Mouse (Mus musculus) hindbrain, embryonic 16.5 days (tissue): ENCODE measurements at regions not wholly inside any gene's neighbourhood (a gene's known extent, or its start where the extent isn't known, plus 50 kb on each side); places are given as distances from the start of the nearest gene placed in this dataset.
A peak's percentile ranks its signal among the peaks of the same experiment; 100 is the strongest.

ENCODE experiments used
- ATAC-seq: fragments of 200-750 bp; cut with Nextera tagmentation; 2 replicates; pipeline ENCODE4 v1.8.0; 2017; ENCODE audit warnings: moderate TSS enrichment, moderate library complexity
- H3K27ac ChIP-seq: fragments of 300-500 bp; sonication (generic); 2 replicates; pipeline ENCODE4 v1.5.1; 2014; ENCODE audit warnings: low read depth, mild to moderate bottlenecking, control low read depth, low read length, moderate library complexity
- H3K27me3 ChIP-seq: fragments of 300-500 bp; sonication (generic); replicated peaks from 2 replicates; pipeline ENCODE4 v1.6.1; 2014; ENCODE audit warnings: low read length; ENCODE audit not compliant: control insufficient read depth, insufficient read depth
- H3K36me3 ChIP-seq: fragments of 300-500 bp; sonication (generic); 2 replicates; pipeline ENCODE4 v1.6.1; 2014; ENCODE audit warnings: mild to moderate bottlenecking, low read length, moderate library complexity, mixed read lengths; ENCODE audit not compliant: control insufficient read depth, insufficient read depth
- H3K4me1 ChIP-seq: fragments of 300-500 bp; sonication (generic); 2 replicates; pipeline ENCODE4 v1.6.1; 2014; ENCODE audit warnings: low read depth, low read length; ENCODE audit not compliant: control insufficient read depth, insufficient read depth
- H3K4me2 ChIP-seq: fragments of 300-500 bp; sonication (generic); 2 replicates; pipeline ENCODE4 v1.6.1; 2014; ENCODE audit warnings: mild to moderate bottlenecking, low read length, control low read depth, moderate library complexity
- H3K4me3 ChIP-seq: fragments of 300-500 bp; sonication (generic); 2 replicates; pipeline ENCODE4 v1.5.1; 2014; ENCODE audit warnings: mild to moderate bottlenecking, low read length, control low read depth, moderate library complexity
- H3K9ac ChIP-seq: fragments of 300-500 bp; sonication (generic); 2 replicates; pipeline ENCODE4 v1.6.1; 2014; ENCODE audit warnings: low read depth, mild to moderate bottlenecking, control low read depth, low read length, moderate library complexity
- H3K9me3 ChIP-seq: fragments of 300-500 bp; sonication (generic); 2 replicates; pipeline ENCODE4 v1.6.1; 2014; ENCODE audit warnings: mild to moderate bottlenecking, low read length, moderate library complexity; ENCODE audit not compliant: control insufficient read depth
- WGBS: fragments of 180-500 bp; shearing (Covaris S2); extraction: QIAGEN DNeasy Blood & Tissue Kit; methylation state at CpG from one replicate; pipeline ENCODE4 v1.1.7; 2014; 5-methylcytosine and 5-hydroxymethylcytosine counted together

DNA sequence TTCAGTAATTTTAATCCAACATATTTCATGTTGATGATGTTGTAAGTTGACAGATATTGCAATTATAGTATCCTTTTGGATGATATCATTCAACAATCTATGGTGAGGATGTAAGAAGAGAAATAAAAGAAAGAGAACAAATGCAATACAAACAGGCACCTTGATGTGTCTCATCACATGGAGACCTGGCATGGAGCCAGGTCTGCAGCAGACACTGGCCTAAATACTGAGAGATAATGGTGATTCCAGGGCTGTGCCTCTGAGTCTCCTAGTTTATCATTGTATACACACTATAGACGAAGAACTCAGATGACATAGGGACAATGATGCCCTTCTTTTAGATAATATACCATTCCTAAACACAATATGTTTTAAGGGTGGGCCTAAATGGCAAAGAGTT is 1068.5 kb upstream of the Klhl29 start:
- ATAC-seq = no peak
- Histone ChIP-seq H3K9me3 (no peaks in the 10 kb centered on the region), H3K9ac (no peak overlapping the region), H3K27me3 (no peaks in the 10 kb centered on the region), H3K4me2 (no peak overlapping the region), H3K36me3 (no peaks in the 10 kb centered on the region), H3K27ac (no peak overlapping the region), H3K4me3 (no peak overlapping the region), H3K4me1 (no peaks in the 10 kb centered on the region)
- WGBS = 77% methylated on average over 1 of the region's 1 CpGs

DNA sequence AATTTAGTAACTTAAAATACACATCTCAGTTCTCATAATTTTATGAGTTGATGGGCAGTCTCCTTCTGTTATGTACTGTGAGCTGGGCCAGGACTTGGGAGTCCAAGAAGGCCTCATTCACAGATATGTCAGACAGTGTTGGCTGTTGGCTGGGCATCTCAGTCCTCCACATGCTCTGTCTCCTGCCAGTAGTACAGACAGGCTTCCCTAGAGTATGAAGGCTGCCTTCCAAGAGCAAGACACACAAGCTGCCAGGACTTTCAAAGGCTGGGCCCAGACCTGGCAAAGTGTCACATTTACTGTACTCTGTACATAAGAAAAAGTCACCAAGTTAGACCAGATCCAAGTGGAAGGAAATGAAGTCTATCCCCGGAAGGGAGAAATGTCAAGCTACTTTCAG is 1042.3 kb upstream of the Klhl29 start:
- Histone ChIP-seq H3K36me3 (no peaks in the 10 kb centered on the region), H3K4me2 (no peak overlapping the region), H3K4me3 (no peak overlapping the region), H3K9ac (no peak overlapping the region), H3K9me3 (0 out of 2 replicates have a peak, but pooled peaks cover 3% of the 10 kb centered on the region), H3K27me3 (no peaks in the 10 kb centered on the region), H3K4me1 (no peaks in the 10 kb centered on the region), H3K27ac (no peak overlapping the region)
- peak; percentile 75 for ATAC-seq
- WGBS = 71% methylated on average over 1 of the region's 1 CpGs

- H3K4me3 ChIP-seq = no peak overlapping the region
- no peaks in the 10 kb centered on the region for H3K27me3 ChIP-seq
- H3K9ac ChIP-seq = no peak overlapping the region
- no peak overlapping the region for H3K4me2 ChIP-seq
- no peaks in the 10 kb centered on the region for H3K9me3 ChIP-seq
- 55% methylated on average over 3 of the region's 3 CpGs for WGBS
- no peaks in the 10 kb centered on the region for H3K4me1 ChIP-seq
- H3K27ac ChIP-seq = no peak overlapping the region
- ATAC-seq = no peak
- no peaks in the 10 kb centered on the region for H3K36me3 ChIP-seq
Observed at GRCm38 (mm10) chr12:6400591-6400990, 1025.1 kb upstream of the Klhl29 start.

DNA sequence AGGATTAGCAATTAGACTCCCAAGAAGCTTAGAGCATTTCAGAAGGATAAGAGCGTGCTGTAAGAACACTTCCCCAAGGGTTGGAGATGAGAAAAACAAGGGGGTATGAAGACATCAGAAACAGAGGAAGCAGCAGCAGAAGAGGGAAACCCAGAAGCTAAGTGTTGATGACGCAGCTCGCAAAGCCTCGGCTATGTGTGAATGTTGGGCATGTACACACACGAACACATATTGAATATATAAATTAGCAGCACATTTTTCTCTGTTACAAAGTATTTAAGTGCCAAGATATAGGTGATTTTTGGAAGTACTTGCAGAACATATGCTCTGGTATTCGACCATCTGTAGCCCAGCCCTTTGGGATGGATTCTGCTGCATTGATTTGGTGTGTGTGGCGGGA is 1006.4 kb upstream of the Klhl29 start:
- Histone ChIP-seq H3K4me2 (no peak overlapping the region), H3K4me1 (no peaks in the 10 kb centered on the region), H3K27ac (no peak overlapping the region), H3K9me3 (no peaks in the 10 kb centered on the region), H3K9ac (no peak overlapping the region), H3K4me3 (no peak overlapping the region), H3K36me3 (no peaks in the 10 kb centered on the region), H3K27me3 (no peaks in the 10 kb centered on the region)
- no peak for ATAC-seq
- WGBS = 83% methylated on average over 7 of the region's 7 CpGs

- Histone ChIP-seq H3K36me3 (no peaks in the 10 kb centered on the region), H3K27me3 (no peaks in the 10 kb centered on the region), H3K4me2 (no peak overlapping the region), H3K4me3 (no peak overlapping the region), H3K9ac (no peak overlapping the region), H3K27ac (no peak overlapping the region), H3K9me3 (no peaks in the 10 kb centered on the region), H3K4me1 (no peaks in the 10 kb centered on the region)
- 61% methylated on average over 7 of the region's 7 CpGs for WGBS
- ATAC-seq = no peak
Observed at GRCm38 (mm10) chr12:6367611-6368010, 992.1 kb upstream of the Klhl29 start.
